Mouse (Mus musculus): Measurements from ENCODE around the gene Rgs12.
A peak's percentile ranks its signal among the peaks of the same experiment; 100 is the strongest.

The Rgs12 gene

DNA sequence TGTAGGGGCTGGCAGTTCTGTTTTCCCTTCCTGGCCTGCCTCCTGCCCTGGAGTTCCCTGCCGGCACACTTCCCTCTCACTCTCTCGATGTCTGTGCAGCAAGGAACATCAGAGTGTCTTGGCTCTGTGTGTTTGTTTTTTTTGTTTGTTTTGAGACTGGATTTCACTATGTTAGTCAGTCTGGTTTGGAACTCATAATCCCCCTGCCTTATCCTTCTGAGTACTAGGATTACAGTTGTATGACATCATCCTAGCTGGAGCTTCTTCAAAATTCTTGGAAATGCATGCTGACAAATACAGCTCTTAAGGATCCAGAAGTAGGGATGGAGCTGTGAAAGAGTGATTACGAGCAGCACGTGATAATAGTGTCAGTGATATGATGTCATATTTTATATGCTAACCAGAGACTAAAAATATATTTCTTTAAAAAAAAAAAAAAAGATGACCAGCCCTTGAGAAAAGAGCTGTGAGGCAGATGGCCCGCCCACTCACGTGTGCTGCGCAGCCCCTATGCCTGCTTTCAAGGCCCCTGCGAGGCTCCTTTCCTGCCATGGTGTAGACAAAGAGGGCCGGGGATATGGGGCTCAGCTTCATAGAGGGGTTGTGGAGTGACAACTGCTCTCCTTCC lies 70.5 kb downstream of the Rgs12 start:
- Histone ChIP-seq H3K36me3 (ENCODE audit: control insufficient read depth, insufficient read depth, low read length, poor library complexity, severe bottlenecking) (no peaks in the 10 kb centered on the region), H3K27me3 (ENCODE audit: control insufficient read depth, insufficient read depth, low read length, poor library complexity, severe bottlenecking) (no peaks in the 10 kb centered on the region)
- DNase-seq (ENCODE audit: low read depth, low spot score), result no peak

DNA sequence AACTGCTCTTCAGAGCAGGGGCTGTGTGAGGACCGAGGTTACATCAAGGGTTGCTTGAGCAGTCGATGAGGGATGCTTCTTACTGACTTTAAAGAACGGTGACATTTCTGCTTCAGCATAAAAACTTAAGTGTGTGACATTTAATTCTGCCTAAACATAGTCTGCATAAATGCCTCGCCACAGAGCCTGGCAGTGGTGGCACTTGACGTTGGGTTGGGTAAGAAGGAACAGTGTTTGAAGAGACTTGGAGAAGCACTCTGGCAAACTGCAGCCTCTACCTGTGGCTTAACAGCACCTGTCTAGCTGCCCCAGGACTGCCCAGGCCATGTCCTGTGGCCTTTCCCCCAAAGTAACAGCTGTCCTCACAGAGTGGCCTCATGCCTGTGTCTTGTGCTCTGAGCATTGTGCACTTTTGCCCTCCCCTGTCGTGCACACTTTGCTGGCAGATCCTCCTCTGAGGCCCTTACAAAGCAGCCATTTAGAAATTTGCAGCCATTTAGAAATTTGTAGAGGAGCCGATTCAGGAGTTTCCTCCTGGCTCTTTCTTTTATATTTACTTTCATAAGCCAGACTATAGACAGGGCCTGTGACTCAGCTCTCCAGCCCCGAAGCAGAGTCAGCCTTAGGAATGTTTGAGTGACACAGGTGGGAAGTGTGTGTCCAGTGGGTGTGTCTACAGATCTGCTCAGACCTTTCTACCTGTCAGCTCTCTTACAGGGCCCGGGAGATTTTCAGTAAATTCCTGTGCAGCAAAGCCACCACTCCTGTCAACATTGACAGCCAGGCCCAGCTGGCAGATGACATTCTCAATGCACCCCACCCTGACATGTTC lies 71.4 kb downstream of the Rgs12 start:
- Histone ChIP-seq H3K27me3 (ENCODE audit: control insufficient read depth, insufficient read depth, low read length, poor library complexity, severe bottlenecking) (no peaks in the 10 kb centered on the region), H3K36me3 (ENCODE audit: control insufficient read depth, insufficient read depth, low read length, poor library complexity, severe bottlenecking) (no peaks in the 10 kb centered on the region)
- no peak for DNase-seq (ENCODE audit: low read depth, low spot score)

DNA sequence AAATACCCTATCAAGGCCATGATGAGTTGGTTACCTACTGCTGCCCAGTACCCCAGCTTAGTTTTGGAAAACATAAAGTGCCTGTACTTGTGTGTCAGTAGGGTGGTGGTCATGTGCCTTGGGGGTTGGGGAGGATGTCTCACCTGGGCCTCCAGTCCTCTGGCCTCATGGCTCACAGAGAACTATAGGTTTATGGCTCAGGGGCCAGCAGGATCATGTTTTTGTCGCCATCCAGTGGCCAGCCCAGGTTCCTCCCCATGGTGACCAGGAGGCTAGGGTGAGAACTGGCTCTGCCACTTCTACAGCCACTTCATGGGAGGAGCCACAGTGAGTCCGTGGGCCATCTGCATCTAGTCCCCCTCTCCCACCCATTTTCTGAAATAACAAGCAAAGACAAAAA lies 75.7 kb downstream of the Rgs12 start:
- Histone ChIP-seq H3K27me3 (ENCODE audit: control insufficient read depth, insufficient read depth, low read length, poor library complexity, severe bottlenecking) (no peaks in the 10 kb centered on the region), H3K36me3 (ENCODE audit: control insufficient read depth, insufficient read depth, low read length, poor library complexity, severe bottlenecking) (no peaks in the 10 kb centered on the region)
- DNase-seq (ENCODE audit: low read depth, low spot score), result peak; percentile 46

DNA sequence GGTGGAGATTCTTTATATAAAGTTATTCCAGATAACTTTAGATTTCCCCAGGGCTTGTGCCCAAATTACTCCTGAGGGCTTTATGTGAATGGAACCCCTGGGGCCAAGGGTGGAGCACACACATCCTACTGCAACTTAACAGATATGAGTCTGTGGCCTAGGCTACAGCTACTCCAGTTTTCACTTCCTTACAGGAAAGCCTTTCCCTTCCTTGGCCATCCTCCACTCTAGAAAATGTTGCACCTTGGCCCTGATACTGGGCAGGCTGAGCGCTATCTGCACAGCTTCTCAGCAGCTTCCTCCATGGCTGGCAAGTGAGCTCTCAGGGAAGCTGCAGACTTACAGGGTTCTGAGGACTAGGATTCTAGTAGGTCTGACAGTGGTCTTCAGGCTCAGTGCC lies 80.1 kb downstream of the Rgs12 start:
- no peaks in the 10 kb centered on the region for H3K36me3 ChIP-seq (ENCODE audit: control insufficient read depth, insufficient read depth, low read length, poor library complexity, severe bottlenecking)
- DNase-seq (ENCODE audit: low read depth, low spot score), result no peak
- H3K27me3 ChIP-seq (ENCODE audit: control insufficient read depth, insufficient read depth, low read length, poor library complexity, severe bottlenecking), result no peaks in the 10 kb centered on the region

DNA sequence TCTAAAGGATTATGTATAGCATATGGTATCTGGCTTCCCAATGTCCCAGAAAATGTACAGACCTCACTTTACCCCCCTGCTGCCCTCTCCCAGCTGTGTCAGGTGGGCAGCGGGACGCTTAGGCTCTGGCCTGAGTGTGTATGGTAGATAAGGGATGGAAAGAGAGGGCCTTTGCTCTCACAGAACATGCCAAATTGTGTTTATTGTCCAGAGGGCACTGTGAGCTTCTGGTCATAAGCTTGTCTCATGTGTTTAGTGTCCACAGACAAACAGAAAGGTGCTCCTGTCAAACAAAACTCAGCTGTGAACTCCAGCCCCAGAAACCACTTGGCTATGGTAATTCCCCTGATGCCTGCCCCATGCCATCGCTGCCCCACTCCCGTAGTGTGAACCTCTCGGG lies 80.5 kb downstream of the Rgs12 start:
- Histone ChIP-seq H3K27me3 (ENCODE audit: control insufficient read depth, insufficient read depth, low read length, poor library complexity, severe bottlenecking) (no peaks in the 10 kb centered on the region), H3K36me3 (ENCODE audit: control insufficient read depth, insufficient read depth, low read length, poor library complexity, severe bottlenecking) (no peaks in the 10 kb centered on the region)
- no peak for DNase-seq (ENCODE audit: low read depth, low spot score)

DNA sequence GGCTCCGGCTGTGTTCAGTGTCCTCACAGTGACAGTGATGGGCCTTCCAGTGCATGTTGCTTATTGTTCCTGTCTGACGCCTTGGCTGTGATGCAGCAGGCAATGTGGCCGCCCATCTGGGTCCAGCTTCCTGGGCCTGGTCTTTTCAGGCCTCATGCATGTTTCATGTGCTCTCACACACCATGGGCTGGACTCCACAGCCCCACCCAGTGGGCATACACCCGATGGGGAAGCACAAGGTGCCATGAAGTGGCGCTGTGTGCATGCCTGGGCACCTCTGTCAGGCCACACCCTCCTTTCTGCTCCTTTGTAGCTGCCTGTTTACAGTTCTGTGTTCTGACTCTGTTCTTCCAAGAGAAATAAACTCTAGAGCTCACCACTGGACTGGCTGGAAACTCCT lies 83.8 kb downstream of the Rgs12 start:
- Histone ChIP-seq H3K36me3 (ENCODE audit: control insufficient read depth, insufficient read depth, low read length, poor library complexity, severe bottlenecking) (no peaks in the 10 kb centered on the region), H3K27me3 (ENCODE audit: control insufficient read depth, insufficient read depth, low read length, poor library complexity, severe bottlenecking) (no peaks in the 10 kb centered on the region)
- DNase-seq (ENCODE audit: low read depth, low spot score), result peak; percentile 60

DNA sequence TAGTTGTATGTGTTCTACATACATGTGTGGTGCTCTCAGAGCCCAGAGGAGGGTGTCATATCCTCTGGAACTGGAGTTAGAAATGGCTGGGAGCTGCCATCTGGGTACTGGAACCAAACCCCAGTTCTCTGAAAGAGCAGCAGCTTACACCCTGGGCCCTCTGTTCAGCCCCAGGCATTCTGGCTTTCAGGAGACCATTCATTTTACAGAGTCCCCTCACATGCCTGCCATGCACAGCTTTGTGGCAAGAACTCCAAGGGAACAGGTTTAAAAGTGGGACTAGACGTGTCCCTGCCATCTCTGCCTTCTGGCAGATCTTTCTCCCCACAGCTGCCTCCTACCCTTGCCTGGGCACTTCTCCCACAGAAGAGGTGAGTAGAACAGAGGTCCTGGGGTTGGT lies 84.4 kb downstream of the Rgs12 start:
- Histone ChIP-seq H3K27me3 (ENCODE audit: control insufficient read depth, insufficient read depth, low read length, poor library complexity, severe bottlenecking) (no peaks in the 10 kb centered on the region), H3K36me3 (ENCODE audit: control insufficient read depth, insufficient read depth, low read length, poor library complexity, severe bottlenecking) (no peaks in the 10 kb centered on the region)
- DNase-seq (ENCODE audit: low read depth, low spot score), result no peak

DNA sequence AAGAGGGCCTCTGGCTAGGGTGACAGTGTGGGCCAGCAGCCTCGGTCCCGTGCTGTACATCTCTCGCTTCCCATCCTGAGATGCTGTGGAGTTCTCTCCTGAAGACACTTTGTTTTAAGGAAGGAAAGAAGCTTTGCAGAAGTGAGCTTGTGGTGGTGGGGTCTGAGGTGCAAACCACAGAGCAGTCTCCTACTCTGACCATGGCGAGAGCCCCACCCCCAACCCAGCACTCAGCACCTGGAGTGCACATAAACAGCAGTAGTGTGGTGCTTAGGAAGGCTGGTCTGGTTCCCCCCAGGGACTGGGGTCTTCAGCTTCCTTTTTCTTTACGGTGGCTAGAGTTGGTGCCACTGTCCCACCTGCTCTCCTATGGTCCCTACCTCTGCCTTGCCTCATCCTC lies 85.9 kb downstream of the Rgs12 start:
- DNase-seq (ENCODE audit: low read depth, low spot score), result no peak
- Histone ChIP-seq H3K27me3 (ENCODE audit: control insufficient read depth, insufficient read depth, low read length, poor library complexity, severe bottlenecking) (no peaks in the 10 kb centered on the region), H3K36me3 (ENCODE audit: control insufficient read depth, insufficient read depth, low read length, poor library complexity, severe bottlenecking) (no peaks in the 10 kb centered on the region)

DNA sequence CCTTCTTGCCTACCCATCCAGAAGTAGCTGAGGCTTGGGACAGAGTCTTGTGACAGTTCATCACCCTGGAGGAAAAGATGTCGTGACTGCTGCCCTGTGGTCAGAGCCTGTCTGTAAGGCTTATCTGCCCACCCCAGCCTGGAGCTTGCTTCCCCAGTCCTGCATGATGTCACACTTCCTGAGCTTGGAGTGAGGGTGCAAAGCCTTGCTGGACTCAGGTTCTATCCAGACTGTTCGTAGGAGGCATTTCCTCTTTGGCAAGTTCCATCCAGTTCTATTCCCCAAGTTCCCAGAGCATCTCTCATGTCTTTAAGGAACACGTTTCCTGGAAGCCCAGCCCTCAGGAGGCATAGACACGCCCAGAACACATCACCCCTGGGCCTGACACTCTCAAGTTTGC lies 86.5 kb downstream of the Rgs12 start:
- DNase-seq (ENCODE audit: low read depth, low spot score), result no peak
- no peaks in the 10 kb centered on the region for H3K36me3 ChIP-seq (ENCODE audit: control insufficient read depth, insufficient read depth, low read length, poor library complexity, severe bottlenecking)
- no peaks in the 10 kb centered on the region for H3K27me3 ChIP-seq (ENCODE audit: control insufficient read depth, insufficient read depth, low read length, poor library complexity, severe bottlenecking)

DNA sequence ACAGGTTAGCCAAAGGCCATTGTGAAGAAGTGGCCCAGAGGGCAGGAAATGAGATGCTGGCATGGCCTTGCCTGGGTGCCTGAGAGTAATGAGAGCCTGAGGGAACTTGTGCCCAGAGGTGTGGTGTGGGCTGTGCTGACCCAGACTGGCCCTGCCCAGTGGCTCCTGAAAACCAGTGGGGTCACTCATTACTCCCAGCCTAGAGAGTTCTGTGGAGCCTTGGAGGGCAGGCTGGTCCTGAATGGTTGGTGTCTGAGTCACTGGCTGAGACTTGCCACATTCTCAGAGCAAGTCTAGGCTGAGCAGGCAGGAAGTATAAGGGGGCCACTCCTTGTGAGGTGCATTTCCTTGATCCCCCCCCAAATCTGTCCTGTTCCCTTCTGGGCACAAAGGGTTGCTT lies 88.2 kb downstream of the Rgs12 start:
- H3K27me3 ChIP-seq (ENCODE audit: control insufficient read depth, insufficient read depth, low read length, poor library complexity, severe bottlenecking), result no peaks in the 10 kb centered on the region
- no peak for DNase-seq (ENCODE audit: low read depth, low spot score)
- H3K36me3 ChIP-seq (ENCODE audit: control insufficient read depth, insufficient read depth, low read length, poor library complexity, severe bottlenecking), result no peaks in the 10 kb centered on the region

DNA sequence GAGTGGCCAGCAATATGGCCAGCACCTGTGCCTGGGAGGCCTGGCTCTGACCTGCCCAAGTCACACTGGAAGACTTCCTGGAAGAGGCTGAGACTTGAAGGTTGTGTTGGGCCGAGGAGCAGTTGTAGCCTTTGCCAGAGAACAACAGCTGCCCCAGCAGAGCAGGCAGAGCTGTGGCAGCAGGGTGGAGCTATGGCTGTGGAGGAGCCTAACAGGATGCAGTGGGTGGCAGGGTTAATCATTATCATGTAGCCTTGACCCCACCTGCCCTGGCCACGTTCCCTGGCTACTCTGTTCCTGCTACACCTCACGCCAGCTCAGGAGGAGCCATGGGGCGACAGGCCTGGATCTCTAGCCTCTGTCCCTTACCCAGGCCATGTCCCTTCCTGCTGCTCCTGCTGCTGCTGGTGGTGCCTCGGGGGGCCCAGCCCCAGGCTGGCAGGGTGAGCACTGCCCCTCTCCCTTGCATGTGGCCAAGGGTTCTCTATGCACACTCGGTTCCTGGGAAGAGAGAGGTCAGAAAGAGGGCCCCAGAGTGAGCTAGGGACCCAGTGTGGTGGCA lies 92.1 kb downstream of the Rgs12 start, which contains the start of gene Hgfac:
Hgfac (plus strand) TSS at position 242 of the 562 bp plus-strand sequence.
- H3K36me3 ChIP-seq (ENCODE audit: control insufficient read depth, insufficient read depth, low read length, poor library complexity, severe bottlenecking), result no peaks in the 10 kb centered on the region
- DNase-seq (ENCODE audit: low read depth, low spot score), result no peak
- no peaks in the 10 kb centered on the region for H3K27me3 ChIP-seq (ENCODE audit: control insufficient read depth, insufficient read depth, low read length, poor library complexity, severe bottlenecking)

DNA sequence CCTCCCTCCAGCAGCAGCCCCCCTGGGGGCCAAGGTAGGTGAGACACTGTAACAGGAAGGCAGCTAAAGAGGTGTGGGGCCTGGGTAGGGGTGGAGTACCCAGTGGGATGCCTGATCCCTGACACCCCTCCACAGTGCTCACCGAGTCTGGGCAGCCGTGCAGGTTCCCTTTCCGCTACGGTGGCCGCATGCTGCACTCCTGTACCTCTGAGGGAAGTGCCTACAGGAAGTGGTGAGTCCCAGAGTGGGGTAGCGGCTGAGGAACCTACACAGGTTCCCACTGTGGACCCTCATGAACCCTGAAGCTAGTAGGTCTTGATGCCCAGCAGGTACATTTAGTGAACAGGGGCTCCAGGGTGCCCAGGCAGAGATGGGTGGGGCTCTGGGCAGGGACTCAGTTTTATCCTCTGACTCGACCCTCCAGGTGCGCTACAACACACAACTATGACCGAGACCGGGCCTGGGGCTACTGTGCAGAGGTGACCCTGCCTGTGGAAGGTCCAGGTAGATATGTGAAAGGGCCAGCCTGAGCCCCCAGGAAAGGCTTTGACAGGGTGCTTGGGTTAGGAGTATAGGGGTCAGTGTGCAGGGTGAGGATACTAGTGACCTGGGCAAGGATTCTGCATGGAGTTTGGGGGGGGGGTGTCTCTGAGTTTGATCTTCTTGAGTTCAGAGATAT lies 93.3 kb downstream of the Rgs12 start:
- Histone ChIP-seq H3K36me3 (ENCODE audit: control insufficient read depth, insufficient read depth, low read length, poor library complexity, severe bottlenecking) (no peaks in the 10 kb centered on the region), H3K27me3 (ENCODE audit: control insufficient read depth, insufficient read depth, low read length, poor library complexity, severe bottlenecking) (no peaks in the 10 kb centered on the region)
- DNase-seq (ENCODE audit: low read depth, low spot score), result peak; percentile 30

DNA sequence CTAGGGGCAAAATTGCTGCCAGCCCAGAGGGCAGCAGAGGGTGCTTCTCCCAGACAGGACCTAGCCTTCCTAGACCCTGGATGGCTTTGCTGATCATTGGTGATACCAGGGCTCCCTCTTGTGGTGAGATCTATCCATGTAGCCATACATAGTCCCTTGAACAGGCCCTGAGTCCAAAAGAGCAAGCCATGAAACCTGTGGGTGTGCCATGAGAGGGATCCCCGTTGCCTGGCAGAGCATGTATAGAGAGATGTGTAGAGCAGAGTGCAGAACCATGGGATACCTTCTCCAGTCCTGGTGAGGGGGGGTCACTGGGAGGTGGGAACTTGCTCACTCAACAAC lies 93.8 kb downstream of the Rgs12 start:
- Histone ChIP-seq H3K36me3 (ENCODE audit: control insufficient read depth, insufficient read depth, low read length, poor library complexity, severe bottlenecking) (no peaks in the 10 kb centered on the region), H3K27me3 (ENCODE audit: control insufficient read depth, insufficient read depth, low read length, poor library complexity, severe bottlenecking) (no peaks in the 10 kb centered on the region)
- peak; percentile 84 for DNase-seq (ENCODE audit: low read depth, low spot score)

DNA sequence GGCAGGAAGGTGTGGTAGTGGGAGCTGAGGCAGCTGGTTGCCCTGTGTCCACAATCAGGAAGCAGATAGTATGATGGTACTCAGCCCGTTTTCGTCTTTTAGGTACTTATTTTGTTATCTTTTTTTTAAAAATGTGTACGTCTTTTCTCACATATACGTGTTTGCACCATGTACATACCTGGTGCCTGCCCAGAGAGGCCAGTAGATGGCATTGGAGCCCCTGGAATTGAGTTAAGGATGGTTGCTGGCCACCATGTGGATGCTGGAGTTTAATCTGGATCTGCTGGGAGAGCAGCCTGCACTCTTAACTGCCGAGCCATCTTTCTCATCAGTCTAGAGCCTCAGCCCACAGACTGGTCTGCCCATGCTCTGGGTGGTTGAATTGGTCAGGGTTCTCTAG lies 101.3 kb downstream of the Rgs12 start:
- no peak for DNase-seq (ENCODE audit: low read depth, low spot score)
- no peaks in the 10 kb centered on the region for H3K36me3 ChIP-seq (ENCODE audit: control insufficient read depth, insufficient read depth, low read length, poor library complexity, severe bottlenecking)
- H3K27me3 ChIP-seq (ENCODE audit: control insufficient read depth, insufficient read depth, low read length, poor library complexity, severe bottlenecking), result no peaks in the 10 kb centered on the region

DNA sequence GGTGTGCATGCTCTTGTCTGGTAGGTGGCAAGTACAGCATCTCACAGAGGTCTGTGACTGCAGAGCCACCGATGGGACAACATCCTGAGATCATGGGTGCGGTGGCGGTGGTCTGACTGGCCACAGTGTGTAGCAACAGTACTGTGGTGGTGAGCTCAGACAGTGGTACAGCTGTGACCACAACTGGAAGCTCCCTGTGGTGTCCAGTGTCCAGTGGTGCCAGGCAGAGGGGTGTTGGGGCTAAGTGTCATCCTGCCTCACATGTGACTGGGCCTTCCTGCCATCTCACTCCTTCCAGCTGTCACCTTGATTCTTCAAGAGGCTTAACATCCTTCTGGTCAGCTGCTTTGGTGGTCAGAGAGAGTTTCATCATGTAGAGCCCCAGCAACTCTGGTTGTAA lies 105.4 kb downstream of the Rgs12 start:
- Histone ChIP-seq H3K27me3 (ENCODE audit: control insufficient read depth, insufficient read depth, low read length, poor library complexity, severe bottlenecking) (no peaks in the 10 kb centered on the region), H3K36me3 (ENCODE audit: control insufficient read depth, insufficient read depth, low read length, poor library complexity, severe bottlenecking) (no peaks in the 10 kb centered on the region)
- no peak for DNase-seq (ENCODE audit: low read depth, low spot score)
